Mouse (Mus musculus) CH12.LX (cell line): ENCODE results near the gene Aspscr1.
"Not testable (repeated sequence)": the region's sequence is repeated elsewhere in the genome, so short reads cannot be mapped to it uniquely, and the experiment has no call there.

ENCODE experiments used
- MAFK ChIP-seq: IDR thresholded peaks from 2 replicates; pipeline ENCODE4 v1.6.1; 2011; ENCODE audit warnings: low read length, improper control_type of control experiment; ENCODE audit not compliant: insufficient replicate concordance
- MAZ ChIP-seq: IDR thresholded peaks from 2 replicates; pipeline ENCODE4 v1.6.1; 2012; ENCODE audit warnings: low read depth, mild to moderate bottlenecking, inconsistent platforms, low read length, improper control_type of control experiment, moderate library complexity
- POLR2AphosphoS2 ChIP-seq: IDR thresholded peaks from 2 replicates; pipeline ENCODE4 v1.6.1; 2011; ENCODE audit warnings: low read depth, low read length, improper control_type of control experiment
- RCOR1 ChIP-seq: conservative IDR thresholded peaks from 2 replicates; pipeline ENCODE4 v1.6.1; 2012; ENCODE audit warnings: low read depth, mild to moderate bottlenecking, inconsistent platforms, low read length, improper control_type of control experiment

- TF ChIP-seq MAZ, POLR2AphosphoS2, RCOR1, MAFK: not testable (repeated sequence)
These were observed 3.1 kb downstream of the Aspscr1 start for GRCm38 (mm10) chr11:120675875-120676274.
